Mouse (Mus musculus) small intestine, adult 2 months (tissue): ENCODE data around the gene Olfr1161.

Experiments used
- CTCF ChIP-seq: fragments of 200-500 bp; IDR thresholded peaks from 2 replicates; pipeline ENCODE4 v1.5.1; 2012; ENCODE audit warnings: low read depth, mild to moderate bottlenecking, control low read depth, inconsistent platforms, low read length, moderate library complexity, mixed read lengths; ENCODE audit not compliant: insufficient replicate concordance, insufficient read length; ENCODE audit errors: extremely low read depth
- POLR2A ChIP-seq: fragments of 200-500 bp; IDR thresholded peaks from 2 replicates; pipeline ENCODE4 v1.6.1; 2012; ENCODE audit warnings: low read depth, mild to moderate bottlenecking, control low read depth, inconsistent platforms, low read length, moderate library complexity

DNA sequence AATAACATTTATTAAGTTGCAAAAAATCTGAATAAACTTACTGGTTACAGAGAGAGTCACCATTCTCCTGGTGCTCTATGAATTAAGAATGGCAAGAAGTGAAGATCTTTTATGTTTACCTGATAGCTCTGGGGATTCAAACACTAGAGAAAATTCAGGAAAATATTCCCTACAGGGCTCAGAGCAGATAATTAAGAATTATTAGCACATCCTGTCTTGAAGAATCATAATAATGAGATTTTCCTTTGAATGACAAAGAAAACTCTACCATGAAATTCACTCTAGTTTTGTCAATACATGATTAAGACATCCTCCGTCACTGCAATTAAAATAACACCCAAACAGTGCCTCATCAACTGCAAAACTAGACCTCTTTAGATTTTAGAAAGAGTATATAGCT is 28.5 kb downstream of the Olfr1161 start, which contains the start of gene Olfr1162:
- no peak for TF ChIP-seq CTCF
- no peak for TF ChIP-seq POLR2A
